Mouse (Mus musculus) lung, adult 2 months (tissue): ENCODE measurements around the gene Tchp. TPM values are rescaled to one million over a fixed set of nuclear protein-coding genes. Genes with fewer than 3 reads are reported as not detected.

Experiments used
- DNase-seq: peaks from one replicate; pipeline ENCODE4 v3.0.0; 2022
- H3K4me1 ChIP-seq: fragments of 200-500 bp; 2 replicates; pipeline ENCODE4 v1.6.1; 2011; ENCODE audit warnings: low read length; ENCODE audit not compliant: control insufficient read depth, insufficient read depth
- H3K4me3 ChIP-seq: fragments of 200-500 bp; replicated peaks from 2 replicates; pipeline ENCODE3; 2011; ENCODE audit warnings: low read depth, mild to moderate bottlenecking, control low read depth, low read length; ENCODE audit errors: extremely low read depth
- CTCF ChIP-seq: fragments of 200-500 bp; IDR thresholded peaks from 2 replicates; pipeline ENCODE4 v1.5.1; 2011; ENCODE audit warnings: mild to moderate bottlenecking, low read length, control low read depth; ENCODE audit not compliant: insufficient read depth
- POLR2A ChIP-seq: fragments of 200-500 bp; IDR thresholded peaks from 2 replicates; pipeline ENCODE4 v1.6.1; 2011; ENCODE audit warnings: low read depth, mild to moderate bottlenecking, control low read depth, low read length, borderline replicate concordance; ENCODE audit errors: extremely low read depth
- WGBS: fragments of 180-500 bp; shearing (Covaris S2); methylation state at CpG from one replicate; pipeline ENCODE4 v1.1.7; 2018; 5-methylcytosine and 5-hydroxymethylcytosine counted together
- polyA plus RNA-seq: library from polyadenylated mRNA; depleted of rRNA; stranded (reverse); fragments of >200 nt; gene quantifications from 2 replicates; pipeline ENCODE4 v1.2.3, GENCODE M21; 2012; rRNA removed

Tchp gene
- polyA plus RNA-seq = 12.2 and 17.3 TPM in 2 replicates

DNA sequence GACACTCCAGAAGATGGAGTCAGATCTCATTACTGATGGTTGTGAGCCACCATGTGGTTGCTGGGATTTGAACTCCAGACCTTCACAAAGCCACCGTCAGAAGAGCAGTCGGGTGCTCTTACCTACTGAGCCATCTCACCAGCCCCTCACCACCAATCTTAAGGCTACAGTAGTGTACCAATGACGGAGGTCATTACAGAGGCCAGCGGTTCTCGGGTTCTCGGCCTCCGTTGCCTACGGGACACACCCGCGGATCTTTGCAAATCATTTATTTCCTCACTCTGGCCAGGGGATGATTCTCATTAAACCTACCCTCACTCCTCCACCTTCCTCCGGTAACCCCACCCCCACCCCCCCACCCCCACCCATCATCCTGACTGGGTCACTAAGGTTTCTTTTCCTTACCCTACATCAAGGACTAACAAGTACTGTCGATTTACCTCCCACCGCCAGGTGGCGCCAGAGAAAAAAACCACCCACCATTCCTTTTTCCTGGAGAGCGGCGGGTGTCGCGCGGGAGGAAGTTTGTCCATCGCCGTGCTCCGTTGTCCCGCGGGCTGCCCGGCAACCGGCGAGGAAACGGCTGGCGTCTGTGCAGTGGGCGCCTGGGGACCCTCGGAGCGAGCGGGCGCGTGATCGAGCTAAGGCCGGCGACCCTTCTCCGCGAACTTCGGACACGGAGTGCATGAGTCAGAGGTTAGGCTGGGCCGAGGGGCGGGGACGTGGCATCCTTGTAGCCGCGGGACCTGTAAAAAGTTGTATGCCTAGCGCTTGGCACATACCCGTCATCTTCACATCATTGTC, at the start of gene Tchp:
TSS of gene Tchp (plus strand) at position 496 of the 804 bp plus-strand sequence.
- peak within 1 kb of the TSS; percentile 98 for H3K4me3 ChIP-seq
- peak; percentile 64 for TF ChIP-seq CTCF
- TF ChIP-seq POLR2A = 0 out of 2 replicates have a peak, but pooled peaks have one; percentile 18
- WGBS = 5% methylated on average over 49 of the region's 49 CpGs
- peaks cover 4% of the 10 kb centered on the region; the same call in 1 of the 2 replicates for H3K4me1 ChIP-seq
- peak; percentile 95 for DNase-seq

- DNase-seq = no peak
- under 1% methylated on average over 46 of the region's 47 CpGs for WGBS
- Histone ChIP-seq H3K4me1 (no peaks in the 10 kb centered on the region), H3K4me3 (peak within 1 kb of the TSS; percentile 49)
- TF ChIP-seq CTCF = no peak
- TF ChIP-seq POLR2A = no peak
Observed at GRCm38 (mm10) chr5:114658255-114658654, 49.3 kb upstream of the Tchp start, which contains the start of gene Trpv4. Gene Trpv4 (minus strand): TSS chr5:114658421.

DNA sequence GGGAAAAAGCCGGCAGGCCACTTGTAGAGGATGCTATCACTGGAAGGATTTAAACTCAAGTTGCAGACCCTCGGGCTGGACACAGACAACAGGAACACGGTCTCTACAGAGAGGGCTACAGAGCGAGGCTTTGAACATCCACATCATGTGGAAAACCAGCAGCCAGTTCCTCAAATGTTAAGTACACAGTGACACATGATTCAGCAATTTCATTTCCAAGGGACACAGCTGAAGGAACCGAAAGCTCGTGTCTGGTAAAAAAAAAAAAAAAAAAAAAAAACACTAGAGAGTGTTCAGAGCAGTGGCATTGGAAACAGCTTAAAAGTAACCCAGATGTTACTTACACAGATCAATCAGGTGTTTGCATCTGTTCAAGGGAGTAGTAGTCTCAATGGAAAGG, 46.5 kb upstream of the Tchp start:
- 53% methylated on average over 6 of the region's 6 CpGs for WGBS
- TF ChIP-seq CTCF = no peak
- no peak for TF ChIP-seq POLR2A

GRCm38 (mm10) chr5:114664139-114664538, 43.4 kb upstream of the Tchp start:
- no peak for DNase-seq
- no peak for TF ChIP-seq POLR2A
- TF ChIP-seq CTCF = no peak
- Histone ChIP-seq H3K4me1 (no peaks in the 10 kb centered on the region), H3K4me3 (no peak overlapping the region)
- 70% methylated on average over 4 of the region's 4 CpGs for WGBS

More for the DNA sequence above, 46.5 kb upstream of the Tchp start:
- Histone ChIP-seq H3K4me3 (no peak overlapping the region), H3K4me1 (no peaks in the 10 kb centered on the region)
- no peak for DNase-seq

DNA sequence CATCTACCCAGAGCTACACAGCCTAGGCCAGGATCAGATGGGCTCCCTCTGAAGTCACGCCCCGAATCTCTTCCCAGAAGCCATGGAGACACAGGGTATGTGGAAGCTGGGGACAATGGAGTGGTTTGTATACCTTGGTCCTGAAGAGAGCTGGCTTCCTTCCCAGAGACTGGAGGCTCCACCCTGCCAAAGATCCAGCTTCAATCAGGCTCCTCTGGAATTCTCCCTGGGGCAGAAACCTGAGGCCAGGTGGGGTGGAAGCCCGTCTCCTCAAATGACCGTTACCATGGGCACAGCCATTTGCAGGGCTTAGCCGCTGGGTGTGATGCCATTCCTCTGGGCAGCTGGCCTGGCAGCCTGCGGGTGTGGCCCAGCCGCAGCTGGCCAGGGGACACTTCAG, 42.8 kb upstream of the Tchp start:
- DNase-seq = peak; percentile 34
- TF ChIP-seq CTCF = no peak
- 49% methylated on average over 7 of the region's 7 CpGs for WGBS
- H3K4me3 ChIP-seq = no peak overlapping the region
- H3K4me1 ChIP-seq = no peaks in the 10 kb centered on the region

DNA sequence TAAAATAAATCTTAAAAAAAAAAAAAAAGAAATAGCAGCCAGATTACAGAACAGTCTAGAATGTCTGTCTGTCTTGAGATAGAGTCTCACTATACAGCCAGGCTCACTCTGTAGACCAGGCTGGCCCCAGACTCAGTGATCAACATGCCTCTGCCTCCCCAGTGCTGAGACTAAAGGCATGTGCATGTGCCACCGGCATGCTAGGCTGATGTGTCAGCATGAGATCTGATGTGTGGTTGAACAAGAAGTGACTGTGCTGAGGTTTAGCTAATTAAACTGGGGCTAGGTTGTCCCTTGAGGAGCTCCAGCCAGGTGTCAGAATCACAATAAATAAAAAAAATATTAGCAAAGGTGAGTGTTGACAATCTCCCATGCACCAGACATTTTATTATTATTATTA, 40.9 kb upstream of the Tchp start:
- no peak for TF ChIP-seq POLR2A
- TF ChIP-seq CTCF = no peak
- DNase-seq = no peak
- whole genome bisulfite sequencing = 46% methylated on average over 1 of the region's 1 CpGs

DNA sequence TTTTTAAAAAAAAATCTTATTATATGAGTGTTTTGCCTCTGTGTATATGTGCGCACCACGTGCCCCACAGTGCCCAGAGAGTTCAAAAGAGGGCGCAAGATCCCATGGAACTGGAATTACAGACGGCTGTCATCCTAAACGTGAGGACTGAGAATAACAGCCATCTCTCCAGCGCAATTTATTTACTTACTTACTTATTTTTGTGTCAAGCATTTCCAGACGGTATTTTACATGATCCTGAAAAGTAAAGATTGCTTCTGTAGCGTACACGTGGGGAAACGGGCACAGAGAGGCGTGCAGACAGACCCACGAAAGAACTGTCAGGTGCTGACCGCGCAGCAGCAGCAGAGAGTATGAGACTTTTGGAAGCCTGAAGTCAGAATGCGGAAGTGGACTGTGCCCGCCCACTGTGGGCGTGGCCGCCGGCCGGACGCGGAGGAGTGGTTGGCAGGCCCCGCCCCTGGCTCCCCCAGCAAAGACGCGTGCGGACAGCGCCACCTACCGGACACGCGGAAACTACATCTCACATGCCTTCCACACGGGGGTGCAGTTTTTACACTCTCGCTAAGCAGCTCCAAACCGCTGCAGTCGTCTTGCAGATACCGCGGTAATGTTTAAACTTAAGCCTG, 40.2 kb upstream of the Tchp start:
- 1% methylated on average over 36 of the region's 36 CpGs for WGBS
- Histone ChIP-seq H3K4me3 (peak overlapping the region; percentile 62), H3K4me1 (no peaks in the 10 kb centered on the region)
- peak; percentile 95; the same call in 1 of the 2 replicates for TF ChIP-seq POLR2A
- TF ChIP-seq CTCF = peak; percentile 98
- DNase-seq = peak; percentile 100

More for the DNA sequence above, 40.9 kb upstream of the Tchp start:
- no peak overlapping the region for H3K4me3 ChIP-seq
- no peaks in the 10 kb centered on the region for H3K4me1 ChIP-seq

- TF ChIP-seq CTCF = no peak
- no peak for TF ChIP-seq POLR2A
- no peak for DNase-seq
- Histone ChIP-seq H3K4me1 (no peaks in the 10 kb centered on the region), H3K4me3 (no peak overlapping the region)
- 91% methylated on average over 5 of the region's 5 CpGs for WGBS
Observed at GRCm38 (mm10) chr5:114669014-114669413, 38.5 kb upstream of the Tchp start.

GRCm38 (mm10) chr5:114673114-114673513, 34.4 kb upstream of the Tchp start:
- Histone ChIP-seq H3K4me1 (no peaks in the 10 kb centered on the region), H3K4me3 (no peak overlapping the region)
- DNase-seq = no peak
- WGBS = 85% methylated on average over 13 of the region's 13 CpGs
- TF ChIP-seq POLR2A = no peak
- TF ChIP-seq CTCF = no peak
